Comparison of ENCODE assay signal across 18 mouse cellular contexts in the genomic region with DNA sequence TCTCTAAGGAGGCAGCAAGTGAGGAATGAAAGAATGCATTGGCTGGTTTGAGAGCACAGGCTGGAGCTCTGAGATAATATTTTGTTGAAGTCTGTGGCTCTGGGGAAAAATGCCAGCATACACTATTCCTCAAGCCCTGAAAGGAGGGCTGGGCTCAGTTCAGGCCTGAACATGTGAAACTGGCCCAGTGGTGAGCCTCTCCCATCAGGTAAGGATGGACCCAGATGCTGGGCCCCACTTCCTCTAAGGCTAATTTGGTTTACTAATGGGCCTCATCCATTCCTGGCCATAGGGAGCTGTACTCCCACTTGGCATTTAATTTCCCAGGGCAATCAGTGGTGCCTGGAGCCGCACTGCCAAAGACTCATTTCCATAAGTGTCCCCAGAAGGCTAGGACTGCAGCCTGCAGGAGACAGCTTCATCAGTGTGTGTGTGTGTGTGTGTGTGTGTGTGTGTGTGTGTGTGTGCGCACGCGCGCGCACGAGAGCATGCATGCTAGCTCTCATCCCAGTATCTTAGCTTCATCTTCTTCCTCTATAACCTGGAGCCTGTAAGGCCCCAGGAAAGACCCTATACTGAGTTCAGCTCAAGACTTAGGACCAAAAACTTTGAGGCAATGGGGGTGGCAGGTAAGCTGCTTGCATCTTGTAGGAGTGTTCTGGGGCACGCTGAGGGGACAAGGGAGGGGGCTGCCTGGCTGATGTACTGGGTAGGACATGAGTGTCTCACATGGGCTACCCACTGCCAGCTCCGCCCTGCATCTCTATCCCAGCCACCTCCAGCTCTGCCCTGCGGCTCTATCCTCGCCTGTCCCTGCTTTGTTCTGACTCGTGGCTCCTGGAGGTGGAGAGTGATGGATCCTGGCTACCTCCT. TPM values are rescaled to one million over a fixed set of nuclear protein-coding genes. Genes with fewer than 3 reads are reported as not detected.
A peak's percentile ranks its signal among the peaks of the same experiment; 100 is the strongest.
DNase-seq lines count a peak whose midpoint lies in the region; ATAC-seq and TF ChIP-seq lines count a peak whose summit lies in the region.
"Had no signal": no experiment of that assay in that cellular context is flagged by ENCODE, and none has a peak within 500 bp of the region (broad histone marks: within the 10 kb centered on the region; RNA-seq: fewer than 3 reads in every experiment).

No protein-coding gene starts in this region.

- peak; percentile 64; the same call in 1 of the 2 replicates for ATAC-seq in forebrain, embryonic 12.5 days (ENCODE audit: low FRiP score)
- ATAC-seq in forebrain, embryonic 14.5 days, result no peak
- peak; percentile 72 for ATAC-seq in neural tube, embryonic 11.5 days (ENCODE audit: insufficient read depth, low FRiP score, low TSS enrichment)
- ATAC-seq in midbrain, embryonic 13.5 days, result peak; percentile 75
- ATAC-seq: intestine, embryonic 16.5 days had no signal

- H3K9ac ChIP-seq in forebrain, embryonic 12.5 days, result peak overlapping the region; percentile 38
- no peak overlapping the region for H3K9ac ChIP-seq in forebrain, embryonic 14.5 days (ENCODE audit: low read length)
- no peak overlapping the region for H3K9ac ChIP-seq in neural tube, embryonic 11.5 days (ENCODE audit: low read length)
- no peak overlapping the region; the same call in 1 of the 2 replicates for H3K9ac ChIP-seq in midbrain, embryonic 13.5 days (replicated peaks)
- H3K9ac ChIP-seq: lung, embryonic 14.5 days had no signal

- no peak overlapping the region for H3K4me3 ChIP-seq in forebrain, embryonic 12.5 days (replicated peaks)
- no peak overlapping the region for H3K4me3 ChIP-seq in forebrain, embryonic 14.5 days (ENCODE audit: low read depth, low read length)
- no peak overlapping the region for H3K4me3 ChIP-seq in neural tube, embryonic 11.5 days (ENCODE audit: low read depth, low read length)
- no peak overlapping the region for H3K4me3 ChIP-seq in midbrain, embryonic 13.5 days (replicated peaks)
- H3K4me3 ChIP-seq in olfactory bulb, adult 2 months (ENCODE audit: insufficient read depth, low read depth, low read length), result no peak overlapping the region
- H3K4me3 ChIP-seq: gastrocnemius, adult 2 months had no signal

- peaks cover 9% of the 10 kb centered on the region; the same call in 1 of the 2 replicates for H3K4me1 ChIP-seq in forebrain, embryonic 12.5 days
- H3K4me1 ChIP-seq in forebrain, embryonic 14.5 days (ENCODE audit: control insufficient read depth, insufficient read depth, low read length), result no peaks in the 10 kb centered on the region
- H3K4me1 ChIP-seq in neural tube, embryonic 11.5 days (ENCODE audit: control insufficient read depth, insufficient read depth, low read length), result no peaks in the 10 kb centered on the region
- peaks cover 23% of the 10 kb centered on the region for H3K4me1 ChIP-seq in midbrain, embryonic 13.5 days (replicated peaks)
- H3K4me1 ChIP-seq in olfactory bulb, adult 2 months (ENCODE audit: control insufficient read depth, insufficient read depth, low read length), result peaks cover 44% of the 10 kb centered on the region

- H3K27me3 ChIP-seq in forebrain, embryonic 12.5 days, result no peaks in the 10 kb centered on the region
- no peaks in the 10 kb centered on the region for H3K27me3 ChIP-seq in forebrain, embryonic 14.5 days (replicated peaks; ENCODE audit: control insufficient read depth, insufficient read depth, low read length)
- no peaks in the 10 kb centered on the region for H3K27me3 ChIP-seq in neural tube, embryonic 11.5 days (ENCODE audit: control insufficient read depth, insufficient read depth, low read length)
- H3K27me3 ChIP-seq in midbrain, embryonic 13.5 days, result no peaks in the 10 kb centered on the region

- no peak for TF ChIP-seq CTCF in olfactory bulb, adult 2 months (IDR thresholded peaks at IDR 0.05; ENCODE audit: insufficient read depth, low read depth, low read length)

- H3K36me3 ChIP-seq in forebrain, embryonic 12.5 days (replicated peaks), result no peaks in the 10 kb centered on the region
- no peaks in the 10 kb centered on the region for H3K36me3 ChIP-seq in forebrain, embryonic 14.5 days (ENCODE audit: control insufficient read depth, insufficient read depth, low read length)
- H3K36me3 ChIP-seq in neural tube, embryonic 11.5 days (ENCODE audit: control insufficient read depth, insufficient read depth, low read length), result no peaks in the 10 kb centered on the region
- no peaks in the 10 kb centered on the region for H3K36me3 ChIP-seq in midbrain, embryonic 13.5 days

- intact Hi-C loops in gastrocnemius, postnatal 36 days (cut with DNase I), result no loop called here
- intact Hi-C loops in heart, postnatal 14 days (cut with DNase I), result no loop called here

- WGBS in forebrain, embryonic 12.5 days, result 82% methylated on average over 12 of the region's 12 CpGs
- WGBS in forebrain, embryonic 14.5 days, result 80% methylated on average over 12 of the region's 12 CpGs
- WGBS in neural tube, embryonic 11.5 days, result 65% methylated on average over 12 of the region's 12 CpGs
- 58% methylated on average over 12 of the region's 12 CpGs for WGBS in midbrain, embryonic 13.5 days
- WGBS in olfactory bulb, adult 2 months, result 69% methylated on average over 12 of the region's 12 CpGs

- no peak for DNase-seq in forebrain, embryonic 14.5 days (ENCODE audit: low spot score)
- peak; percentile 37 for DNase-seq in neural tube, embryonic 11.5 days (ENCODE audit: low spot score)
- DNase-seq in neural tube, embryonic 10.5 days (ENCODE audit: extremely low spot score, low spot score), result no peak
- DNase-seq in gastrocnemius, postnatal 36 days, result no peak
- no peak for DNase-seq in heart, postnatal 14 days
- DNase-seq: adrenal gland, postnatal 25 days; cerebellum, adult 9-11 months; embryo, embryonic 11 days; gastrocnemius, adult 2 months; kidney, postnatal 10 days; lung, embryonic 14.5 days; thymus, postnatal 14 days had no signal

- no peaks in the 10 kb centered on the region for H3K9me3 ChIP-seq in forebrain, embryonic 12.5 days
- no peaks in the 10 kb centered on the region for H3K9me3 ChIP-seq in forebrain, embryonic 14.5 days (replicated peaks; ENCODE audit: control insufficient read depth, low read length)
- H3K9me3 ChIP-seq in neural tube, embryonic 11.5 days (ENCODE audit: control insufficient read depth, low read length), result no peaks in the 10 kb centered on the region
- no peaks in the 10 kb centered on the region for H3K9me3 ChIP-seq in midbrain, embryonic 13.5 days

- peak overlapping the region; percentile 19 for H3K27ac ChIP-seq in forebrain, embryonic 12.5 days
- no peak overlapping the region; the same call in 1 of the 2 replicates for H3K27ac ChIP-seq in forebrain, embryonic 14.5 days (ENCODE audit: low read depth, low read length)
- peak overlapping the region; percentile 47; the same call in 1 of the 2 replicates for H3K27ac ChIP-seq in neural tube, embryonic 11.5 days (ENCODE audit: low read depth, low read length)
- peak overlapping the region; percentile 59 for H3K27ac ChIP-seq in midbrain, embryonic 13.5 days
- H3K27ac ChIP-seq in olfactory bulb, adult 2 months (ENCODE audit: insufficient read depth, low read depth, low read length), result peak overlapping the region; percentile 18; the same call in 1 of the 2 replicates
- H3K27ac ChIP-seq: gastrocnemius, adult 2 months; stomach, postnatal 0 days had no signal

- TF ChIP-seq POLR2A in olfactory bulb, adult 2 months (IDR thresholded peaks at IDR 0.05; ENCODE audit: insufficient read depth, low read depth, low read length), result no peak

- no peak overlapping the region for H3K4me2 ChIP-seq in forebrain, embryonic 12.5 days
- no peak overlapping the region for H3K4me2 ChIP-seq in forebrain, embryonic 14.5 days (ENCODE audit: low read length)
- no peak overlapping the region for H3K4me2 ChIP-seq in neural tube, embryonic 11.5 days (ENCODE audit: low read depth)
- H3K4me2 ChIP-seq in midbrain, embryonic 13.5 days (replicated peaks), result no peak overlapping the region
- H3K4me2 ChIP-seq: liver, embryonic 11.5 days; lung, embryonic 14.5 days had no signal

RNA-seq across cellular contexts. Expression of a gene that starts 20.3 kb away (rescaled TPM):
- polyA plus RNA-seq in forebrain, embryonic 12.5 days (2016; fragmentation: Nextera tagmentation; extraction: Ambion mirVana), result 4.9 and 5.1 TPM in 2 replicates
- polyA plus RNA-seq in forebrain, embryonic 14.5 days (2014; fragmentation: Nextera tagmentation; extraction: Ambion mirVana), result 2.7 and 3.5 TPM in 2 replicates
- 4.4 and 5.4 TPM in 2 replicates for polyA plus RNA-seq in neural tube, embryonic 11.5 days (2014; fragmentation: Nextera tagmentation; extraction: Ambion mirVana)
- 1.4 and 1.7 TPM in 2 replicates for polyA plus RNA-seq in midbrain, embryonic 13.5 days (2015; fragmentation: Nextera tagmentation; extraction: Ambion mirVana)
- polyA plus RNA-seq in olfactory bulb, adult 2 months (2012; ENCODE audit: insufficient read depth, insufficient read length, low replicate concordance, missing spikeins), result not detected in 2 replicates
- 10 to 100 TPM in 1 of 2 experiments, 1 to 10 TPM in 1; 8.7 to 11.2 TPM for total RNA-seq in gastrocnemius, postnatal 36 days (2021)
- total RNA-seq in heart, postnatal 14 days (2021), result 10 to 100 TPM; 43.1 to 63.7 TPM

RNA-seq across cellular contexts. Expression of a gene that starts 34.0 kb away (rescaled TPM):
- 213 and 225 TPM in 2 replicates for polyA plus RNA-seq in forebrain, embryonic 12.5 days (2016; fragmentation: Nextera tagmentation; extraction: Ambion mirVana)
- 147 and 149 TPM in 2 replicates for polyA plus RNA-seq in forebrain, embryonic 14.5 days (2014; fragmentation: Nextera tagmentation; extraction: Ambion mirVana)
- polyA plus RNA-seq in neural tube, embryonic 11.5 days (2014; fragmentation: Nextera tagmentation; extraction: Ambion mirVana), result 195 and 198 TPM in 2 replicates
- polyA plus RNA-seq in midbrain, embryonic 13.5 days (2015; fragmentation: Nextera tagmentation; extraction: Ambion mirVana), result 213 TPM in 2 replicates
- not detected in 2 replicates for polyA plus RNA-seq in olfactory bulb, adult 2 months (2012; ENCODE audit: insufficient read depth, insufficient read length, low replicate concordance, missing spikeins)
- total RNA-seq in gastrocnemius, postnatal 36 days (2021), result 100 to 1,000 TPM in 1 of 2 experiments, 10 to 100 TPM in 1; 95.4 to 103 TPM
- total RNA-seq in heart, postnatal 14 days (2021), result 10 to 100 TPM; 87.1 to 95.9 TPM

RNA-seq across cellular contexts. Expression of a gene that starts 51.9 kb away (rescaled TPM):
- 464 and 488 TPM in 2 replicates for polyA plus RNA-seq in forebrain, embryonic 12.5 days (2016; fragmentation: Nextera tagmentation; extraction: Ambion mirVana)
- 376 and 523 TPM in 2 replicates for polyA plus RNA-seq in forebrain, embryonic 14.5 days (2014; fragmentation: Nextera tagmentation; extraction: Ambion mirVana)
- polyA plus RNA-seq in neural tube, embryonic 11.5 days (2014; fragmentation: Nextera tagmentation; extraction: Ambion mirVana), result 478 and 494 TPM in 2 replicates
- polyA plus RNA-seq in midbrain, embryonic 13.5 days (2015; fragmentation: Nextera tagmentation; extraction: Ambion mirVana), result 418 and 448 TPM in 2 replicates
- 1,119 TPM in 1 of 2 replicates, not detected in the other for polyA plus RNA-seq in olfactory bulb, adult 2 months (2012; ENCODE audit: insufficient read depth, insufficient read length, low replicate concordance, missing spikeins)
- 100 to 1,000 TPM; 310 to 370 TPM for total RNA-seq in gastrocnemius, postnatal 36 days (2021)
- 100 to 1,000 TPM; 460 to 507 TPM for total RNA-seq in heart, postnatal 14 days (2021)
